Comparison of ENCODE assay signal across 8 mouse cellular contexts in the genomic region with DNA sequence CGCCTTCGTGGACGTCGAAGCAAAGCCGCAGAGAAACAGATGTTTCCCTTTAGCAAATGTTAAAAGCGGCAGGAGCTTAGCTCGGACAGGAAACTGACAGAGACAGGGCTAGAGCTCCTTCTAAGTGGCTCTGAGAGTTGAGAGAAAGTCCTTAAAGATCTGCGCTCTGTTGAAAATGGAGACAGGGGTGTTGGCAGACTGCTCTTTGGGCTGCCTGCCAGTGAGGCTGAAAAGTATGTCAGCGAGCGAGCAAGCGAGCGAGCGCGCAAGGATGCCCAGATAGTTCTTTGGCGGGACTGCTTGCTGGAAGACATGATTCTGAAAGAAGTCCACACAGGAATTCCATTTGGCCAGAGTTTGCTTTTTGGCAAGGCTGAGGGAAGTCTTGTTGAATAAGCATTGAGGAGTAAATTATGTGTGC.
DNase-seq lines count a peak whose midpoint lies in the region; ATAC-seq lines count a peak whose summit lies in the region.

No protein-coding gene starts in this region.

- H3K36me3 ChIP-seq in kidney, embryonic 14.5 days (ENCODE audit: control insufficient read depth, insufficient read depth, low read length), result no peaks in the 10 kb centered on the region
- no peaks in the 10 kb centered on the region for H3K36me3 ChIP-seq in liver, embryonic 12.5 days

- 68% methylated on average over 15 of the region's 15 CpGs for WGBS in kidney, embryonic 14.5 days
- 60% methylated on average over 15 of the region's 15 CpGs for WGBS in liver, embryonic 12.5 days (ENCODE audit: insufficient replicate concordance)

- H3K4me2 ChIP-seq in kidney, embryonic 14.5 days (replicated peaks; ENCODE audit: low read depth, low read length), result no peak overlapping the region
- H3K4me2 ChIP-seq in liver, embryonic 12.5 days, result peak overlapping the region; percentile 23

- no peaks in the 10 kb centered on the region for H3K4me1 ChIP-seq in kidney, embryonic 14.5 days (ENCODE audit: control insufficient read depth, insufficient read depth, low read length)
- H3K4me1 ChIP-seq in liver, embryonic 12.5 days, result no peaks in the 10 kb centered on the region

- no peaks in the 10 kb centered on the region for H3K27me3 ChIP-seq in kidney, embryonic 14.5 days (ENCODE audit: control insufficient read depth, insufficient read depth, low read length)
- H3K27me3 ChIP-seq in liver, embryonic 12.5 days (replicated peaks), result no peaks in the 10 kb centered on the region

- ATAC-seq in kidney, embryonic 14.5 days (ENCODE audit: low FRiP score, low TSS enrichment), result no peak
- ATAC-seq in liver, embryonic 12.5 days, result no peak
- ATAC-seq in erythroblast, adult 5-6 weeks (replicated peaks; ENCODE audit: low FRiP score, poor library complexity, severe bottlenecking), result no peak

- H3K9ac ChIP-seq in kidney, embryonic 14.5 days (ENCODE audit: low read depth, low read length), result no peak overlapping the region
- no peak overlapping the region for H3K9ac ChIP-seq in liver, embryonic 12.5 days

- DNase-seq in kidney, adult 18-20 months, result peak; percentile 2
- DNase-seq in cerebellum, postnatal 36 days, result peak; percentile 46 to 50
- peak; percentile 62 to 86 for DNase-seq in gastrocnemius, postnatal 4 days (ENCODE audit: low spot score in 2 of 2)
- DNase-seq in kidney, postnatal 25 days, result peak; percentile 24 to 42
- DNase-seq in right cerebral cortex, postnatal 25 days, result peak; percentile 59

- H3K9me3 ChIP-seq in kidney, embryonic 14.5 days (ENCODE audit: control insufficient read depth, low read length), result no peaks in the 10 kb centered on the region
- no peaks in the 10 kb centered on the region for H3K9me3 ChIP-seq in liver, embryonic 12.5 days (replicated peaks)

- H3K27ac ChIP-seq in kidney, embryonic 14.5 days (ENCODE audit: low read depth, low read length), result no peak overlapping the region
- no peak overlapping the region for H3K27ac ChIP-seq in liver, embryonic 12.5 days

- H3K4me3 ChIP-seq in kidney, embryonic 14.5 days (ENCODE audit: low read length), result no peak overlapping the region
- no peak overlapping the region for H3K4me3 ChIP-seq in liver, embryonic 12.5 days

Comparison
In these comparisons a context has a peak if more than half of its experiments do, and no peak if none do; other contexts are left out.
1. DNase-seq: peak in every context shown above with its lines; median percentile 74 in gastrocnemius, postnatal 4 days; 59 in right cerebral cortex, postnatal 25 days; 48 in cerebellum, postnatal 36 days; 33 in kidney, postnatal 25 days; 2 in kidney, adult 18-20 months.